21 mouse cellular contexts compared by ENCODE assay signal in the genomic region with DNA sequence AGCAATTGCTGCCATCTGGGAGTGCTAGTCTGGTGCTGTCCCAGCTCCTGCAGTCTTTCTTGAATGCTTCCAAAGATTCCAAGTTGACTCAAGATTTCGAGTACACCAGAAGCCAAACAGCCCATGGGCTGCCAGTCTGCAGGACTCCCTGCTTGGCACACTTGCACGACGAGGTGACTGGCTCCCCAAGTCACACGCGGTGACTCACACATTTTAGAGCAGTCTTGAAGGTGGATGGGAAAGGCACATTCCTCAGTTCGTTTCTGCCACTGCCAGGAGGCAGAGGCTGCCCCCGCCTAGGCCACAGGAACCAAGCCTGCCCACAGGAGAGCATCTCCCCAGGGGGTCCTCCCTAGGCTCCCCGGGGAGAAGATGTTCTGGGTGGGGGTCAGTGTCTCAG. TPM values are rescaled to one million over a fixed set of nuclear protein-coding genes. Genes with fewer than 3 reads are reported as not detected.
DNase-seq lines count a peak whose midpoint lies in the region; ATAC-seq and TF ChIP-seq lines count a peak whose summit lies in the region.
"Had no signal": no experiment of that assay in that cellular context is flagged by ENCODE, and none has a peak within 500 bp of the region (broad histone marks: within the 10 kb centered on the region; RNA-seq: fewer than 3 reads in every experiment).

No protein-coding gene starts in this region.

- no peak for TF ChIP-seq CTCF in cerebellum, adult 2 months (IDR thresholded peaks at IDR 0.05; ENCODE audit: borderline replicate concordance, insufficient read depth, low read depth, low read length)

- 64% methylated on average over 8 of the region's 8 CpGs for whole genome bisulfite sequencing in cerebellum, adult 2 months
- 46% methylated on average over 8 of the region's 8 CpGs for WGBS in lung, embryonic 15.5 days

- no peaks in the 10 kb centered on the region for H3K27me3 ChIP-seq in cerebellum, adult 2 months (ENCODE audit: control insufficient read depth, insufficient read depth, low read length)
- no peaks in the 10 kb centered on the region for H3K27me3 ChIP-seq in lung, embryonic 15.5 days
- H3K27me3 ChIP-seq: embryonic facial prominence, embryonic 15.5 days; forebrain, embryonic 15.5 days; heart, embryonic 12.5 days; limb, embryonic 13.5 days; liver, embryonic 15.5 days; neural tube, embryonic 12.5 days had no signal

- no peak overlapping the region for H3K4me3 ChIP-seq in cerebellum, adult 2 months (replicated peaks; ENCODE audit: insufficient read depth, low read depth, low read length)
- no peak overlapping the region for H3K4me3 ChIP-seq in lung, embryonic 15.5 days
- H3K4me3 ChIP-seq: embryonic facial prominence, embryonic 15.5 days; forebrain, embryonic 15.5 days; heart, embryonic 12.5 days; limb, embryonic 13.5 days; liver, embryonic 15.5 days; neural tube, embryonic 12.5 days had no signal

- no peaks in the 10 kb centered on the region for H3K4me1 ChIP-seq in cerebellum, adult 2 months (ENCODE audit: control insufficient read depth, insufficient read depth, low read length)
- H3K4me1 ChIP-seq in lung, embryonic 15.5 days: peaks cover 7% of the 10 kb centered on the region; the same call in 1 of the 2 replicates
- H3K4me1 ChIP-seq: embryonic facial prominence, embryonic 15.5 days; forebrain, embryonic 15.5 days; heart, embryonic 12.5 days; limb, embryonic 13.5 days; neural tube, embryonic 12.5 days had no signal

- peak overlapping the region; percentile 56; the same call in 1 of the 2 replicates for H3K27ac ChIP-seq in cerebellum, adult 2 months (ENCODE audit: insufficient read depth, low read length)
- 0 out of 2 replicates have a peak overlapping the region, but pooled peaks have one; percentile 11 for H3K27ac ChIP-seq in lung, embryonic 15.5 days
- H3K27ac ChIP-seq: embryonic facial prominence, embryonic 15.5 days; limb, embryonic 13.5 days; liver, embryonic 15.5 days; neural tube, embryonic 12.5 days had no signal

- no peaks in the 10 kb centered on the region for H3K9me3 ChIP-seq in lung, embryonic 15.5 days
- H3K9me3 ChIP-seq: embryonic facial prominence, embryonic 15.5 days; forebrain, embryonic 15.5 days; heart, embryonic 12.5 days; limb, embryonic 13.5 days; liver, embryonic 15.5 days; neural tube, embryonic 12.5 days had no signal

- no peak for DNase-seq in cerebellum, adult 2 months
- no peak for DNase-seq in cerebellum, postnatal 36 days
- no peak for DNase-seq in lung, postnatal 4 days
- DNase-seq in 3134 (ENCODE audit: extremely low read depth, insufficient read length, low spot score): peak; percentile 68
- peak; percentile 23 for DNase-seq in R1 (ENCODE audit: low read depth, low spot score)
- no peak for DNase-seq in spleen, postnatal 14 days (ENCODE audit: low spot score in 2 of 2)
- DNase-seq in Muller cell, postnatal 12 days (ENCODE audit: inconsistent ontology term): no peak
- DNase-seq: cerebellum, adult 8-10 months; gastrocnemius, postnatal 36 days; heart, postnatal 36 days; kidney, adult 18-20 months; kidney, postnatal 25 days had no signal

- ATAC-seq in lung, embryonic 15.5 days (ENCODE audit: borderline replicate concordance, extremely low read depth, low FRiP score, low TSS enrichment): peak; percentile 55; the same call in 1 of the 2 replicates
- ATAC-seq: activated CD4-positive, CD25-positive, alpha-beta regulatory T cell, adult 4 months; forebrain, embryonic 15.5 days; hindbrain, embryonic 16.5 days had no signal

- no peak overlapping the region for H3K4me2 ChIP-seq in lung, embryonic 15.5 days
- H3K4me2 ChIP-seq: embryonic facial prominence, embryonic 15.5 days; forebrain, embryonic 15.5 days; heart, embryonic 12.5 days; limb, embryonic 13.5 days; liver, embryonic 15.5 days; neural tube, embryonic 12.5 days had no signal

- no peaks in the 10 kb centered on the region for H3K36me3 ChIP-seq in lung, embryonic 15.5 days
- H3K36me3 ChIP-seq: embryonic facial prominence, embryonic 15.5 days; heart, embryonic 12.5 days had no signal

- no peak overlapping the region for H3K9ac ChIP-seq in lung, embryonic 15.5 days
- H3K9ac ChIP-seq: embryonic facial prominence, embryonic 15.5 days; forebrain, embryonic 15.5 days; heart, embryonic 12.5 days; limb, embryonic 13.5 days; liver, embryonic 15.5 days; neural tube, embryonic 12.5 days had no signal

- TF ChIP-seq POLR2A in cerebellum, adult 2 months (IDR thresholded peaks at IDR 0.05; ENCODE audit: borderline replicate concordance, insufficient read depth, low read length): no peak

RNA-seq across cellular contexts. Expression of gene Fndc9, which starts 10.6 kb away (rescaled TPM):
- 0.39 and 0.52 TPM in 2 replicates for polyA plus RNA-seq in cerebellum, adult 2 months (2012; rRNA removed)
- 0.09 TPM in 2 replicates for polyA plus RNA-seq in lung, embryonic 15.5 days (2015; fragmentation: Nextera tagmentation; extraction: Ambion mirVana)

Comparison
In these comparisons a context has a peak if more than half of its experiments do, and no peak if none do; other contexts are left out.
1. DNase-seq: peak in 3134 (single experiment) and R1 (single experiment); none in cerebellum, adult 2 months (0 of 2), cerebellum, postnatal 36 days (0 of 2), lung, postnatal 4 days (0 of 2), spleen, postnatal 14 days (0 of 2) and Muller cell, postnatal 12 days (single experiment).